10 mouse cellular contexts compared by ENCODE assay signal in the genomic region with DNA sequence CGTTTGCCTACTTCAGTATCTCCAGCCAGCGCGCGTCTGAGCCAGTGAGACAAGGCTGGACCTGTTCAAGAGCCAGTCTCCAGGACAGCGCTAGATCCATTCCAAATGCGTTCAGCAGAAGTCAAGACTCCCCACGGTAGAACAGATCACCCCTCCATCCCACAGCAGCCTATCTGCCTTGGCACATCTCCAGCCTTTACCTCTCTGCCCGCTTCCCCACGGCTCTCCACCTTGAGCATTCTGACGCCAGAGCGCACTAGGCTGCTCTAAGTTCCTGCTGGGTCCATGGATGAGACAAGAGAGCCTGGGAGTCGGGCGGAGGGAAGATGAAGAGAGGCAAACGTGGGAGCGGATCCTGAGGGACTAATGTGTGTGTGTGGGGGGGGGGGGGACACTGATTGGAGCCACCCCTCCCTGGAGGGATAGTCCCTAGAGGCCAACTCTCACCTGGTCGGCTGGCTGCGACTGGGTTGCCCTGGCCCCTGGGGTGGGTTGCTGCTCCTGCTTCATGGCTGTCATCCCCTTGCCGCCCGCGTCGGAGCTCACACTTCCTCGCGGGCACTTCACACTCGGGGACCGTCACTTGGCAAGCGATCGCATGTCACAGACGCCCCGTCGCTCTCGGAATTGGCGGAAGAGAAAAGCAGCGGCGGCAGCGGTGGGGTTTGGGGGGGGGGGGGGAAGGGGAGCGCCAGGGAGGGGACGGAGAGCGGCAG. TPM values are rescaled to one million over a fixed set of nuclear protein-coding genes. Genes with fewer than 3 reads are reported as not detected.
DNase-seq lines count a peak whose midpoint lies in the region; ATAC-seq and TF ChIP-seq lines count a peak whose summit lies in the region.
"Had no signal": no experiment of that assay in that cellular context is flagged by ENCODE, and none has a peak within 500 bp of the region (broad histone marks: within the 10 kb centered on the region; RNA-seq: fewer than 3 reads in every experiment).

A gene (minus strand): TSS at position 635 of the 716 bp plus-strand sequence.

- H3K4me2 ChIP-seq in forebrain, postnatal 0 days (ENCODE audit: low read depth) = peak within 1 kb of the TSS; percentile 72

- H3K4me3 ChIP-seq in kidney, adult 2 months (ENCODE audit: insufficient read depth, low read depth, low read length) = peak within 1 kb of the TSS; percentile 31; the same call in 1 of the 2 replicates
- peak within 1 kb of the TSS; percentile 68 for H3K4me3 ChIP-seq in forebrain, postnatal 0 days (ENCODE audit: low read depth, low read length)
- peak within 1 kb of the TSS; percentile 57 for H3K4me3 ChIP-seq in limb, embryonic 10.5 days

- H3K36me3 ChIP-seq in kidney, adult 2 months (ENCODE audit: control insufficient read depth, insufficient read depth, low read length) = no peaks in the 10 kb centered on the region
- H3K36me3 ChIP-seq in forebrain, postnatal 0 days (ENCODE audit: insufficient read depth) = no peaks in the 10 kb centered on the region
- no peaks in the 10 kb centered on the region for H3K36me3 ChIP-seq in limb, embryonic 10.5 days
- H3K36me3 ChIP-seq: G1E had no signal

- peak; percentile 56 for ATAC-seq in forebrain, postnatal 0 days
- ATAC-seq in granulocyte monocyte progenitor cell, adult 5-6 weeks (replicated peaks; ENCODE audit: poor library complexity, severe bottlenecking) = no peak

- H3K27me3 ChIP-seq in kidney, adult 2 months (replicated peaks; ENCODE audit: control insufficient read depth, insufficient read depth, low read length) = peaks cover 2% of the 10 kb centered on the region; the same call in 1 of the 2 replicates
- peaks cover 12% of the 10 kb centered on the region for H3K27me3 ChIP-seq in forebrain, postnatal 0 days (ENCODE audit: insufficient read depth, low read length)
- peaks cover 58% of the 10 kb centered on the region for H3K27me3 ChIP-seq in limb, embryonic 10.5 days (ENCODE audit: low read depth, poor library complexity, severe bottlenecking)

- H3K4me1 ChIP-seq in kidney, adult 2 months (ENCODE audit: control insufficient read depth, insufficient read depth, low read length) = no peaks in the 10 kb centered on the region
- no peaks in the 10 kb centered on the region for H3K4me1 ChIP-seq in forebrain, postnatal 0 days (ENCODE audit: insufficient read depth)
- H3K4me1 ChIP-seq in limb, embryonic 10.5 days = peaks cover 13% of the 10 kb centered on the region

- TF ChIP-seq POLR2A in kidney, adult 2 months (IDR thresholded peaks at IDR 0.05; ENCODE audit: low read depth, low read length) = no peak

- no peaks in the 10 kb centered on the region for H3K9me3 ChIP-seq in forebrain, postnatal 0 days (ENCODE audit: low read length)
- H3K9me3 ChIP-seq in limb, embryonic 10.5 days (replicated peaks) = no peaks in the 10 kb centered on the region

- H3K9ac ChIP-seq in forebrain, postnatal 0 days = peak within 1 kb of the TSS; percentile 60

- no peak for DNase-seq in kidney, adult 2 months
- no peak for DNase-seq in kidney, adult 11 months
- DNase-seq in cerebellum, adult 18-20 months = peak; percentile 55 to 67
- DNase-seq in forebrain, postnatal 0 days = peak; percentile 69
- DNase-seq in limb, embryonic 10.5 days (ENCODE audit: low spot score) = peak; percentile 41
- DNase-seq in retina, embryonic 14.5 days (ENCODE audit: low spot score) = peak; percentile 49
- no peak for DNase-seq in adipocyte (ENCODE audit: low spot score)

- H3K27ac ChIP-seq in kidney, adult 2 months (ENCODE audit: insufficient read depth, low read depth, low read length) = no peak within 1 kb of the TSS
- H3K27ac ChIP-seq in forebrain, postnatal 0 days (ENCODE audit: low read depth, low read length) = peak within 1 kb of the TSS; percentile 69
- no peak within 1 kb of the TSS for H3K27ac ChIP-seq in limb, embryonic 10.5 days

- no peak for TF ChIP-seq CTCF in kidney, adult 2 months (conservative IDR thresholded peaks at IDR 0.05; ENCODE audit: insufficient read depth, insufficient read length, low read depth, low read length)
- no peak for TF ChIP-seq CTCF in forebrain, postnatal 0 days (IDR thresholded peaks at IDR 0.05; ENCODE audit: low read depth)

- WGBS in kidney, adult 2 months = 2% methylated on average over 35 of the region's 38 CpGs
- 4% methylated on average over 33 of the region's 38 CpGs for WGBS in forebrain, postnatal 0 days
- WGBS in limb, embryonic 10.5 days = 2% methylated on average over 31 of the region's 38 CpGs

RNA-seq across cellular contexts. Expression of the gene that starts here (rescaled TPM):
- 0.03 TPM in 2 replicates for polyA plus RNA-seq in kidney, adult 2 months (2012; rRNA removed)
- 53.8 and 62.2 TPM in 2 replicates for total RNA-seq in forebrain, postnatal 0 days (2014; rRNA removed)
- 14.0 and 16.4 TPM in 2 replicates for polyA plus RNA-seq in forebrain, postnatal 0 days (2015; fragmentation: Nextera tagmentation; extraction: Ambion mirVana)
- polyA plus RNA-seq in limb, embryonic 10.5 days (2016; fragmentation: Nextera tagmentation; extraction: Ambion mirVana) = 0.09 TPM in 1 of 2 replicates, not detected in the other
- total RNA-seq in granulocyte monocyte progenitor cell, adult 5-6 weeks (2014; fragmentation: Nextera tagmentation) = not detected in 2 replicates
- not detected in 2 replicates for total RNA-seq in granulocyte monocyte progenitor cell, adult 5-6 weeks (2017)
- total RNA-seq: hematopoietic stem cell, adult 5-6 weeks had no signal
- polyA plus RNA-seq: G1E had no signal

Comparison
In these comparisons a context has a peak if more than half of its experiments do, and no peak if none do; other contexts are left out.
1. RNA of the gene that starts here (total RNA-seq): 53.8 to 62.2 TPM in forebrain, postnatal 0 days; not detected in granulocyte monocyte progenitor cell, adult 5-6 weeks; every median in the first group is over 10 times any median in the second.
2. RNA of the gene that starts here (polyA plus RNA-seq): 14.0 to 16.4 TPM in forebrain, postnatal 0 days; 0.09 TPM in limb, embryonic 10.5 days and 0.03 TPM in kidney, adult 2 months; every median in the first group is over 10 times any median in the second.
3. Peak in DNase-seq and H3K4me3 ChIP-seq in limb, embryonic 10.5 days; RNA of the gene not detected or under 1 TPM.
4. DNase-seq: peak in cerebellum, adult 18-20 months (2 of 2), forebrain, postnatal 0 days (single experiment) and retina, embryonic 14.5 days (single experiment); none in kidney, adult 2 months (single experiment), kidney, adult 11 months (single experiment) and adipocyte (single experiment).
5. Peak in every context shown above with its lines, with median percentiles within 50 percentile points of each other: H3K4me3 ChIP-seq.